Mouse (Mus musculus) kidney, adult 10 weeks (tissue): Measurements from ENCODE around the gene Apoa4. TPM values are rescaled to one million over a fixed set of nuclear protein-coding genes. Genes with fewer than 3 reads are reported as not detected.

Experiments
- polyA plus RNA-seq: library from polyadenylated mRNA; stranded (reverse); fragments of 350-450 nt; fragmentation: Illumina TruSeq; extraction: RNeasy Lipid Tissue Mini Kit (QIAGEN cat#74804); gene quantifications from one replicate; pipeline ENCODE4 v1.2.3, GENCODE M21; 2014; ENCODE audit warnings: low read depth, low replicate concordance

Apoa4 gene
- 0.40 TPM for polyA plus RNA-seq

DNA sequence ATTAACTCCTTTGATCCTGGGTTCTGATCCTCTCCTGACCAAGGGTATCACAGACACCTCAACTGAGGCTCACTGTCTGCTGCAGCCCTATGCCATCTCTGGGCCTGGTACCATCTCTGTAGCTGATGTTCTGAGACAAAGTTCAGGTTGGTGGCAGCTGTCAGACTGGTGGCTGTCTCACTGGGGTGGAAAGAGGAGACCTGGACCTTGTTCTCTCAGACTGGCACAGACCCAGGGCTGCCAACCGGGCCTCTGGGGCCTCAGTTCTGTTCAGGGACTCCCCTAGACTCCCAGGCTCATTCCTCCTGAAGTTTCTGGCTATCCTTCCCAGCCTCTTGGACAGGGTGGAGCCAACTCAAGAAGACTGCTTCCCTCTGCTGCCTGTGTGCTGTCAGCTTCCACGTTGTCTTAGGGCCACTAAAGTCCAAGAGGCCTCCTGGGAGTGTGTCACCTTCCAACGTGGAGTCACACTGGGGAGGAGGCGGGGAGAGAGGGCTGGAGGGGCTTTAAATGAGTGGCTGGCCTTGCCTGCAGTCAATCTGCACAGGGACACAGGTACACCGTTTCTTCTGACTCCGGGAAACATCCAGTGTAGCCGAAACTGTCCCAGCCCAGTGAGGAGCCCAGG lies at the start of gene Apoa4:
Gene Apoa4 (plus strand): TSS at position 171 of the 628 bp plus-strand sequence.

DNA sequence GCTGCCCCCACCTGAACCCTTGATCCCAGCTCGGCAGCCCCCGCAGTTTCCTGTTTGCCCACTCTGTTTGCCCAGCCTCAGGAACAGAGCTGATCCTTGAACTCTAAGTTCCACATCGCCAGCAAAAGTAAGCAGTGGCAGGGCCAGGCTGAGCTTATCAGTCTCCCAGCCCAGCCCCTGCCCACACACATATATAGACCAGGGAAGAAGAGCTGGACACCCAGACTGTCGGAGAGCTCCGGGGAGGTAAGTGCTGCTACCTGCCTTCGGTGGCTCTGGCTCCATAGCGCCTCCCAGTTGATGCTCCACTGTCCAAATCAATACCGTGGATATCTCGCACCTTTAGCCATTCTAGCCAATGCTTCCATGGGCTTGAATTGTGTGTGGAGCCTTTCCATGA lies 12.0 kb upstream of the Apoa4 start, which contains the start of gene Apoa1:
Gene Apoa1 (plus strand): TSS at position 90 of the 400 bp plus-strand sequence.

DNA sequence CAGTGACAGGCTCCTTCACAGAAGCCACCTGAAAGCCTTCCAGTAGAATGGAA lies 5.1 kb upstream of the Apoa4 start, which contains the start of gene Apoc3:
Gene Apoc3 (minus strand): TSS at position 41 of the 53 bp plus-strand sequence.

DNA sequence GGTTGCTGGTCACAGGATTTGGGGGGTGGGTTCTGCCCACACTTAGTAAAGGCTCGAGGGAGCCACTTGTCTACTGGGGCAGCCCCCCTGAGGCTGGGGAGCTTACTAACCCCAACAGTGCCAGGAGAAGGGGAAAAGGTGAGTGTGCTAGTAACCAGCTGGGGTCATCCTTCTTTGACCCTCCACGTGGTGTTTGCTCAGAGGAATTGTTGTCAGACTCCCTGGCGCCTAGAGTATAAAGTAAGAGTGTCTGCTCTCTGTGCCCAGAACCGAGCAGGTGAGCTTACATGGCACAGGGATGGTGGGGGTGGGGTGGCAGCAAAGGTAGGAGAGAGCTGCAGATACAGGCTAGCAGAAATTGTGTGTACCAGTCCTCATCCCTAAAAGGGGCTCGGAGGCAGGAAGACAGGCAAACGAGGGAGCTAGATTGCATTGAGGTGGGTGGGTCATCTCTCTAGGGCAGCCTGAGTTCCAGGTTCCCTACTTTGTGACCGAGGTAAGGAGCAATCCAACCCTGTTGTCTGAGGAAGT lies 27.9 kb downstream of the Apoa4 start, which contains the start of gene Apoa5:
Gene Apoa5 (plus strand): TSS at position 291 of the 531 bp plus-strand sequence.

DNA sequence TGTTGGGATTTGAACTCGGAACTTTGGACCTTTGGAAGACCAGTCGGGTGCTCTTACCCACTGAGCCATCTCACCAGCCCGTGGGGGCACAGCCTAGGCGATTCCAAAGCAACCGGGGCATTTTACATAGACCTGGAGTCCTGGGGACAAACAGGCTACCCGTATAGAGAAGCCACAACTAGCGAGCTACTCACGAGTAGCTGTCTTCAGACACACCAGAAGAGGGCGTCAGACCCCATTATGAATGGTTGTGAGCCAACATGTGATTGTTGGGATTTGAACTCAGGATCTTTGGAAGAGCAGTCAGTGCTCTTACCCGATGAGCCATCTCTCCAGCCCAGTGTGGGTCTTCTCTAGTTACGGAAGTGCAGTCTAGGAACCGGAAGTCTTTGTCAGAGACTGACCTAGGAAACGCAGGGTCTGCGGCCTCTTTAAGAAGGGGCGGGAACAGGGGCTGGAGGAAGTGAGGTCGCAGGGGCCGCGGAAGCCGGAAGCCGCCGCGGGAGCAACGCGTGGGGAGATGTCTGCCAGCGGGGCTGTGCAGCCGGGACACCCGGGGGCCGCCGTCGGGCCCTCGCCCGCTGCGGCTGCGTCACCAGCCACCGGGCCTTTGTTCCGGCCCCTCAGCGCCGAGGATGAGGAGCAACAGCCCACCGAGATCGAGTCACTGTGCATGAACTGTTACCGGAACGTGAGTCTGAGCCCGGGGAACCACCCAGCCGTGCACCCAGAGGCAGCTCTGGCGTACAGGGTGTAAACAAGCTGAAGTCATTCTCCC lies 32.4 kb downstream of the Apoa4 start, which contains the start of gene Zpr1:
Gene Zpr1 (plus strand): TSS at position 388 of the 778 bp plus-strand sequence.

DNA sequence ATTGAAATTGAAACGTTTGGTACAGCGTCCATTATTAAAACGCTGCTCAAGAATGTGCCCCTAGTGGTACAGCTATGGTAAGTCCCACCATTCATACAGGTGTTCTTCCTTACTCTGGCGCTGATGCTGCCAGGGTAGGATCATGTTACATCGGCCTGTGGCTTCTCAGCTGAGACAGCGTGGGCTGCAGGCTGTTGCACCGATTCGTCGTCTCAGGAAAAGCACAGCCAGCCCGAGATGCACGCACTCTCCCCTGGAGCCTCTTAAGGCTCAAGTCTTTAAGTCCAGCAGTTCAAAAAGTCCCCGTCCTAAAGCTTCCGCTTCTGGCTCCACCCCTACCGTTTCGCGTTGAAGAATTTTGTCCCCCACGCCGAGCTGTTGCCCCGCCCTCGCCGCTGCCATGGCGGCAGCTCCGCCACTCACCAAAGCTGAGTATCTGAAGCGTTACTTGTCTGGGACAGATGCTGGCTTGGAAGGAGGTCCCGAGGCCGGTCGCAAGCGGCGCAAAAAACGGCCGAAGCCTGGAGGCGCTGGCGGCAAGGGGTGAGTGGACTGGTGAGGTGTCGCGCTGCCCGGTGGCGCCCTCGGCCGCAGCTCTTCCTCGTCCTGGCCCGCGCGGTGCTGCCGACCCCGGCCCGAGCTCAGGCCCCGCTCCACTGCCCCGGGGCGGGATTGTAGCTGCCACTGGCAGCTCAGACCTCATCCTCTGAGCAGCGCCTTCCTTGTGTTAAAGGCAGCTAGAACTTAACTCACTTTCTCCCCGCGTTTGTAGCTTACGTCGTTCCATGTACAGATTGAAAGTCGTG lies 42.3 kb downstream of the Apoa4 start, which contains the start of gene Bud13:
Gene Bud13 (plus strand): TSS at position 378 of the 806 bp plus-strand sequence.

Other genes with a start within 250 kb of the Apoa4 start
- gene Pafah1b2, start 228.0 kb upstream of the Apoa4 start, polyA plus RNA-seq, result 75.8 TPM
- gene Sik3, start 227.9 kb upstream of the Apoa4 start, polyA plus RNA-seq, result 12.2 TPM
- gene Apoa1, start 12.1 kb upstream of the Apoa4 start, polyA plus RNA-seq, result 0.97 TPM
- 1.8 TPM for gene Apoc3, start 5.1 kb upstream of the Apoa4 start, polyA plus RNA-seq
- gene Apoa5, start 27.9 kb downstream of the Apoa4 start, polyA plus RNA-seq, result not detected
- gene Zpr1, start 32.4 kb downstream of the Apoa4 start, polyA plus RNA-seq, result 10.6 TPM
- gene Bud13, start 42.3 kb downstream of the Apoa4 start, polyA plus RNA-seq, result 3.3 TPM
- gene 4931429L15Rik, start 79.3 kb downstream of the Apoa4 start, polyA plus RNA-seq, result not detected